Mouse (Mus musculus) heart, adult 2 months (tissue): ENCODE data around the gene Polr2e. TPM values are rescaled to one million over a fixed set of nuclear protein-coding genes. Genes with fewer than 3 reads are reported as not detected.

Experiments
- DNase-seq, 2 experiments: peaks; one replicate each; pipeline ENCODE4 v3.0.0; 2021
- H3K27ac ChIP-seq: fragments of 200-600 bp; 2 replicates; pipeline ENCODE4 v1.8.1; 2022
- H3K27me3 ChIP-seq: fragments of 200-500 bp; 2 replicates; pipeline ENCODE4 v1.6.1; 2012; ENCODE audit warnings: mild to moderate bottlenecking, low read length, inconsistent platforms, mixed read lengths; ENCODE audit not compliant: control insufficient read depth, insufficient read depth
- H3K36me3 ChIP-seq: fragments of 200-500 bp; 2 replicates; pipeline ENCODE4 v1.6.1; 2012; ENCODE audit warnings: low read length, inconsistent platforms; ENCODE audit not compliant: control insufficient read depth, insufficient read depth
- H3K4me1 ChIP-seq: fragments of 200-500 bp; 2 replicates; pipeline ENCODE4 v1.6.1; 2011; ENCODE audit warnings: low read length; ENCODE audit not compliant: control insufficient read depth, insufficient read depth
- H3K4me3 ChIP-seq: fragments of 200-600 bp; 2 replicates; pipeline ENCODE4 v1.8.1; 2022
- H3K79me2 ChIP-seq: fragments of 200-500 bp; replicated peaks from 2 replicates; pipeline ENCODE4 v1.6.1; 2012; ENCODE audit warnings: mild to moderate bottlenecking, inconsistent platforms, low read length, moderate library complexity, mixed read lengths; ENCODE audit not compliant: control insufficient read depth, insufficient read depth
- H3K9ac ChIP-seq: fragments of 200-500 bp; 2 replicates; pipeline ENCODE4 v1.6.1; 2012; ENCODE audit warnings: low read depth, mild to moderate bottlenecking, control low read depth, inconsistent platforms, low read length, mixed read lengths
- CTCF ChIP-seq: fragments of 200-600 bp; IDR thresholded peaks from 2 replicates; pipeline ENCODE4 v1.8.1; 2022; ENCODE audit warnings: antibody characterized with exemption, mild to moderate bottlenecking, moderate library complexity
- EP300 ChIP-seq: fragments of 200-500 bp; IDR thresholded peaks from 2 replicates; pipeline ENCODE4 v1.6.1; 2011; ENCODE audit warnings: low read depth, low read length, control low read depth; ENCODE audit not compliant: insufficient read depth
- POLR2A ChIP-seq: fragments of 200-500 bp; IDR thresholded peaks from 2 replicates; pipeline ENCODE4 v1.6.1; 2011; ENCODE audit warnings: mild to moderate bottlenecking, low read depth, low read length, control low read depth; ENCODE audit not compliant: insufficient read depth
- WGBS: fragments of 180-500 bp; shearing (Covaris S2); methylation state at CpG from one replicate; pipeline ENCODE4 v1.1.7; 2018; 5-methylcytosine and 5-hydroxymethylcytosine counted together
- intact Hi-C: fragments of 180-260 bp; cut with DNase I; formaldehyde crosslinking; loops from one replicate; pipeline ENCODE4 v1.15.1; 2025
- polyA plus RNA-seq: library from polyadenylated mRNA; depleted of rRNA; stranded (reverse); fragments of >200 nt; gene quantifications from 2 replicates; pipeline ENCODE4 v1.2.3, GENCODE M21; 2012
- total RNA-seq, 2 experiments: library from RNA; stranded (reverse); gene quantifications; 2 replicates each; pipeline ENCODE4 v1.2.3; 2021

The Polr2e gene
- total and polyA plus RNA-seq, 3 experiments, result 78.3 to 194 (median 89.8) TPM

DNA sequence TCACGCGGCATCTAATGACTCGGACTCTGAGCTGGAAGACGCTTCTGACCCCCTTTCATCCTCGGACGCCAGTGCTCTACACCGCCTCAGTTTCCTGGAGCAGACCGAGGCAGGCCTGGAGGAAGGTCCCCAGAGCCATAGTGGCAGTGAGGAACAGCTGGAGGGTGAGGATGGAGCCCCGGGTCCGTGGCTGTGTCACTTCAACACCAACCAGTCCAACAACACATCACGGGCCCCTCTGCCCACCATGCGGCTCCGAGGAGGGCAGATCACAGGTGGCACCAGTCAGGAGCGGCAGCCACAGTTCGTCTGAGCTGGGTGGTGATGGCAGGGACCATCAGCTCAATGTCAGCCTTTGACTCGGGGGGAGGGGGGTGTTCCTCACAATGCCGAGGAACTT, 8.9 kb downstream of the Polr2e start:
- Histone ChIP-seq H3K27me3 (no peaks in the 10 kb centered on the region), H3K27ac (no peak overlapping the region), H3K9ac (no peak overlapping the region), H3K36me3 (no peaks in the 10 kb centered on the region), H3K4me3 (no peak overlapping the region), H3K79me2 (no peaks in the 10 kb centered on the region), H3K4me1 (peaks cover 21% of the 10 kb centered on the region)
- intact Hi-C loops, result no loop called here
- DNase-seq, result no peak
- TF ChIP-seq EP300 (no peak), POLR2A (no peak), CTCF (no peak)
- WGBS, result 88% methylated on average over 17 of the region's 17 CpGs

DNA sequence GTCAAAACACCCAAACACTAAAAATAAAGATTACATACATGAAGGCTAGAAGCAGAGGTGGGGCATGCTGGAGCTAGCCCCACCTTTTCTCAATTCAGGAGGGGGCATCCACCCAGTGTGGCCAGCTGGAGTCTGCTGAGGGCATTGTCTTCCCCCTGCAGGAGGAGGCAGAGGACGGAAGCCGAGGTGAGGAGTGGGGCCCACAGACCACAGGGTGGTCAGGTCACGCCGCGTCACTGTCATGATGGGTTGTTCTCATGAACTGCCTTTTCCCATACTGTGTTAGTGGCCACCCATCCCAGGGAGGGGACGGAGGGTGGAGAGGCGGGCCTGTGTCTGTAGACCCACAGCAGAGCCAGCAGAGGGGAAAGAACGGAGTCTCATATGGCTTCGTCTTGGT, 9.4 kb downstream of the Polr2e start:
- Histone ChIP-seq H3K4me3 (no peak overlapping the region), H3K9ac (no peak overlapping the region)
- WGBS, result 93% methylated on average over 8 of the region's 9 CpGs

DNA sequence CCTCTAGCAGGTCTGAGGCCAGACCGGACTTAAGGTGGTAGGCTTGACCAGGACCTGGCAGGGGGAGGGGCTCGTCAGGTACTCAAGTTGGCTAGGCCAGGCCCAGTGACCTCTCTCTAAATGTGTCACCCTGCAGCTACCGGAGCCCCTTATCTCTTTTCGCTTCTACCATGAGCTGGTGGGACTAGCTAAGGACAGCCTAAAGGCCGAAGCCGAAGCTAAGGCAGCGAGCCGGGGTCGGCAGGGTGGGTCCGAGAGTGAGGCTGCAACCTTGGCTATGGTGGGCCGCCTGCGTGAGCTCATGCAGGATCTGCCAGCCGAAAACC, 11.1 kb downstream of the Polr2e start:
- no peaks in the 10 kb centered on the region for H3K36me3 ChIP-seq
- no peaks in the 10 kb centered on the region for H3K79me2 ChIP-seq
- no peak for DNase-seq
- no peak overlapping the region for H3K27ac ChIP-seq
- H3K4me1 ChIP-seq, result peaks cover 5% of the 10 kb centered on the region
- H3K9ac ChIP-seq, result no peak overlapping the region
- intact Hi-C loops, result no loop called here
- TF ChIP-seq POLR2A, result no peak
- TF ChIP-seq CTCF, result no peak
- TF ChIP-seq EP300, result no peak
- H3K4me3 ChIP-seq, result no peak overlapping the region
- 96% methylated on average over 13 of the region's 13 CpGs for WGBS
- no peaks in the 10 kb centered on the region for H3K27me3 ChIP-seq

More for the DNA sequence above, 9.4 kb downstream of the Polr2e start:
- H3K79me2 ChIP-seq, result no peaks in the 10 kb centered on the region
- intact Hi-C loops, result no loop called here
- no peaks in the 10 kb centered on the region for H3K27me3 ChIP-seq
- H3K27ac ChIP-seq, result no peak overlapping the region
- no peak for DNase-seq
- H3K4me1 ChIP-seq, result peaks cover 15% of the 10 kb centered on the region
- TF ChIP-seq EP300 (no peak), POLR2A (no peak), CTCF (no peak)
- no peaks in the 10 kb centered on the region for H3K36me3 ChIP-seq

DNA sequence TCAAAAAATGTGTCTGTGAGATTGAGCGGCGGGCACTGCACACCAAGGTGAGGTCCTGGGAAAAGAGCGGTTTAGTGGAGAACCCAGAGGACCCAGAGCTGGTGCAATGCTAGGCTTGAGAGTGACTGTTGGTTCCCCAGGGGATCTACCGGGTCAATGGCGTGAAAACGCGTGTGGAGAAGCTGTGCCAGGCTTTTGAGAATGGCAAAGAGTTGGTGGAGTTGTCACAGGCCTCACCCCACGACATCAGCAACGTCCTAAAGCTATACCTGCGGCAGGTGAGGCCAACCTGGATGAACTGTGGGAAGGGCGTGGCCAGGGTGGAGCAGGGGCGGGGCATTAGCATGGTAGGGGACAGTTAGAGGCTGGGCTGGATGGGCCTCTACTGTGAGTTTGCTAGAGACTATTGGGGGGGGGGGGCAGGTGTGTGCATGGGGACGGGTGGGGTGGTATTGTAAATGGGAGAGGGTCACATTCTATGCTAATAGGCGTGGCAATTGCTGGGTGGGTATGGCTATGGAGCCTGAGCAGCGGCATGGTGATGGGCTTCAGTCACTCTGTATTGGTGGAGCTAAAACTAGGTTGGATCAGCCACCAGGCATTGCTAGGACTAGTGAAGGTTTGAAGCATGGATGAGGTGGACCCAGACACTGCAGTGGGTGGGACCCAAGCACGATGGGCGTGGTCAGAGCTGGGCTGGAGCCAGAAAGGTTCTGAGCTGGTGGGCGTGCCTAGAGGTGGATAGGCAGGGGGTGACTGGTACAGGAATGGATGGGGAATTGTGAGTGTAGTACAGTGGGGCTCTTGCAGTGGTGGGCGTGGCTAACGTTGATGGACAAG, 11.7 kb downstream of the Polr2e start:
- peaks cover 4% of the 10 kb centered on the region for H3K4me1 ChIP-seq
- no peak overlapping the region for H3K4me3 ChIP-seq
- no peak overlapping the region for H3K27ac ChIP-seq
- no peak for DNase-seq
- no peaks in the 10 kb centered on the region for H3K27me3 ChIP-seq
- H3K79me2 ChIP-seq, result no peaks in the 10 kb centered on the region
- no peak overlapping the region for H3K9ac ChIP-seq
- no peaks in the 10 kb centered on the region for H3K36me3 ChIP-seq
- intact Hi-C loops, result no loop called here
- no peak for TF ChIP-seq POLR2A
- TF ChIP-seq EP300, result no peak
- TF ChIP-seq CTCF, result no peak
- 74% methylated on average over 20 of the region's 20 CpGs for WGBS

DNA sequence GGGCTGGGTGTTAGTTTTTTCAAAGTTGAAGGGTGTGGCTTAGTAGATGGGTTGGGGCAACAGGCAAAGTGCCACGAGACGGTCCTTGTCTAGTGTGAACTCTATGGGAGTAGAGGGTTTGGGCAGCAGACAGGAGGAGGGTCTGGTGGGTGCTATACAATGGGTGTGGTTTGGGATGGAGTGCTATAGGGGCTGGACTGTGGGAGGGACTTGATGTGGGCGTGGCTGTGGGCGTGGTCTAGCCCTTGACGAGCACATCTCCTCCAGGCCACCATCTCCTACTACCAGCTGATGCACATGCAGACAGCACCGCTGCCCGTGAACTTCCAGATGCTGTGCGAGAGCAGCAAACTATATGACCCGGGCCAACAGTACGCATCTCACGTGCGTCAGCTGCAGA, 13.7 kb downstream of the Polr2e start:
- TF ChIP-seq EP300 (no peak), CTCF (no peak), POLR2A (no peak)
- Histone ChIP-seq H3K36me3 (no peaks in the 10 kb centered on the region), H3K27ac (no peak overlapping the region), H3K79me2 (no peaks in the 10 kb centered on the region), H3K9ac (no peak overlapping the region), H3K4me1 (0 out of 2 replicates have a peak, but pooled peaks cover 1% of the 10 kb centered on the region), H3K4me3 (no peak overlapping the region), H3K27me3 (no peaks in the 10 kb centered on the region)
- 65% methylated on average over 12 of the region's 12 CpGs for WGBS
- DNase-seq, result no peak
- intact Hi-C loops, result no loop called here

DNA sequence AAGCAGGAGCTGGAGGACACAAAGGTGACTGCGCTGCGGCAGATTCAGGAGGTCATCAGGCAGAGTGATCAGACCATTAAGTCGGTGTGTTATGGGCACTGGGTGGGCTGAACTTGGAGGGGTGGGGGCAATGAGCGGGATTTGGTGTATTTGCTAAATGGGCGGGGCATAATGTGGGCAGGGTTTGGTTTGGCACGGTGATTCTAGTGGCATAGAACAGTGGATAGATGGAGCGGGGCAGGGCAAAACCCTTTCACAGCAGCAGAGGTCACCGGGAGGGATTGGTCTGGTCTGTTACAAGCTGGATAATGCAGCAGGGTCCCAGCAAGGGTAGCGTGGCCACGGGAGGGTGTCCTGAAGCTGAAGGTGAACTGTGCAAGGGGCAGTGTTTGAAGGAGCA, 14.1 kb downstream of the Polr2e start:
- H3K4me3 ChIP-seq, result no peak overlapping the region
- no peak for DNase-seq
- no peak overlapping the region for H3K9ac ChIP-seq
- H3K4me1 ChIP-seq, result 0 out of 2 replicates have a peak, but pooled peaks cover 1% of the 10 kb centered on the region
- TF ChIP-seq EP300, result no peak
- no peak for TF ChIP-seq CTCF
- no peak for TF ChIP-seq POLR2A
- 84% methylated on average over 10 of the region's 10 CpGs for WGBS
- intact Hi-C loops, result no loop called here
- H3K27me3 ChIP-seq, result no peaks in the 10 kb centered on the region
- H3K27ac ChIP-seq, result no peak overlapping the region
- H3K36me3 ChIP-seq, result no peaks in the 10 kb centered on the region
- H3K79me2 ChIP-seq, result no peaks in the 10 kb centered on the region
